Mouse (Mus musculus) retina, adult 2 months (tissue): ENCODE measurements around the gene Pkig.
"Not testable (repeated sequence)": the region's sequence is repeated elsewhere in the genome, so short reads cannot be mapped to it uniquely, and the experiment has no call there.

Experiments
- DNase-seq: peaks from one replicate; pipeline ENCODE4 v3.0.0-alpha.2; 2012; ENCODE audit warnings: low read depth, low spot score

Gene Pkig

GRCm38 (mm10) chr2:163657975-163658886, at the start of gene Pkig:
Gene Pkig, plus strand, starts transcription at chr2:163658386.
- DNase-seq = peak; percentile 70

- DNase-seq = no peak
These were observed 48.8 kb upstream of the Pkig start for GRCm38 (mm10) chr2:163609281-163609975.

GRCm38 (mm10) chr2:163611176-163611575, 47.0 kb upstream of the Pkig start:
- no peak for DNase-seq

GRCm38 (mm10) chr2:163613206-163613605, 45.0 kb upstream of the Pkig start:
- DNase-seq = no peak

GRCm38 (mm10) chr2:163613990-163614389, 44.2 kb upstream of the Pkig start:
- no peak for DNase-seq

GRCm38 (mm10) chr2:163615401-163615800, 42.8 kb upstream of the Pkig start:
- no peak for DNase-seq

GRCm38 (mm10) chr2:163615906-163616651, 42.1 kb upstream of the Pkig start:
- DNase-seq = no peak

GRCm38 (mm10) chr2:163616652-163617227, 41.4 kb upstream of the Pkig start:
- no peak for DNase-seq

GRCm38 (mm10) chr2:163617232-163617863, 40.8 kb upstream of the Pkig start:
- DNase-seq = no peak

- DNase-seq = no peak
These were observed 40.3 kb upstream of the Pkig start for GRCm38 (mm10) chr2:163617874-163618273.

GRCm38 (mm10) chr2:163620451-163620850, 37.7 kb upstream of the Pkig start:
- no peak for DNase-seq

- not testable (repeated sequence) for DNase-seq
These were observed 36.8 kb upstream of the Pkig start for GRCm38 (mm10) chr2:163621401-163621800.

- no peak for DNase-seq
These were observed 27.0 kb upstream of the Pkig start for GRCm38 (mm10) chr2:163631223-163631622.

GRCm38 (mm10) chr2:163631715-163632114, 26.5 kb upstream of the Pkig start:
- DNase-seq = no peak

- no peak for DNase-seq
These were observed 24.0 kb upstream of the Pkig start for GRCm38 (mm10) chr2:163634211-163634610.

- no peak for DNase-seq
These were observed 22.1 kb upstream of the Pkig start for GRCm38 (mm10) chr2:163636057-163636456.

- no peak for DNase-seq
These were observed 20.4 kb upstream of the Pkig start for GRCm38 (mm10) chr2:163637655-163638266.

- no peak for DNase-seq
These were observed 17.7 kb upstream of the Pkig start for GRCm38 (mm10) chr2:163640493-163640892.

- DNase-seq = no peak
These were observed 16.5 kb upstream of the Pkig start for GRCm38 (mm10) chr2:163641681-163642080.

GRCm38 (mm10) chr2:163642685-163643575, 15.3 kb upstream of the Pkig start:
- no peak for DNase-seq
